Mouse (Mus musculus): ENCODE data around the gene Mccc2. TPM values are rescaled to one million over a fixed set of nuclear protein-coding genes. Genes with fewer than 3 reads are reported as not detected.

Gene Mccc2
- 19.5 and 20.6 TPM in 2 replicates for total RNA-seq (2012; rRNA removed)
- total RNA-seq (2014; rRNA removed), result 22.3 and 26.2 TPM in 2 replicates
- 19.0 and 21.7 TPM in 2 replicates for polyA plus RNA-seq (2012; ENCODE audit: insufficient read length, low read depth)

GRCm38 (mm10) chr13:100014906-100015895 is at the start of gene Mccc2:
Gene Mccc2, minus strand, starts transcription at chr13:100015639.
- in situ Hi-C loops (cut with MboI; ENCODE audit: low pct_ligation_motif_present, low pct_unique_long_range_greater_than_20kb, low sequenced_read_pairs), result no loop called here
- Histone ChIP-seq H3K27me3 (replicated peaks) (no peaks in the 10 kb centered on the region), H3K4me2 (ENCODE audit: insufficient read depth, low read depth, poor library complexity, severe bottlenecking) (peak within 1 kb of the TSS; percentile 87), H3K9me3 (replicated peaks; ENCODE audit: low read length) (no peaks in the 10 kb centered on the region), H3K36me3 (replicated peaks in 1 of 2; ENCODE audit: control insufficient read depth in 1 of 2, insufficient read depth in 1 of 2, low read length in 1 of 2) (peaks cover 4 to 10% of the 10 kb centered on the region in 2 experiments), H3K4me3 (replicated peaks in 1 of 3; ENCODE audit: low read depth in 2 of 3, low read length in 2 of 3, poor library complexity in 1 of 3) (peak within 1 kb of the TSS; percentile 75 to 89 (median 83)), H3K9ac (ENCODE audit: insufficient read depth, low read depth) (peak within 1 kb of the TSS; percentile 83), H3K27ac (ENCODE audit: insufficient read depth, low read depth) (peak within 1 kb of the TSS; percentile 40; the same call in 1 of the 2 replicates), H3K4me1 (ENCODE audit: control insufficient read depth in 1 of 2, insufficient read depth in 2 of 2) (peaks cover 2 to 23% of the 10 kb centered on the region in 2 experiments), H3K79me2 (replicated peaks; ENCODE audit: control insufficient read depth, extremely low read depth, insufficient read depth, poor library complexity, severe bottlenecking) (no peaks in the 10 kb centered on the region)
- dilution Hi-C loops (cut with MboI; ENCODE audit: extremely low pct_ligation_motif_present, extremely low pct_unique_long_range_greater_than_20kb, low sequenced_read_pairs), result no loop called here
- DNase-seq (ENCODE audit: extremely low read depth), result peak; percentile 92
- TF ChIP-seq CHD1 (IDR thresholded peaks at IDR 0.05; ENCODE audit: low read depth, low read length) (no peak), CHD2 (IDR thresholded peaks at IDR 0.05; ENCODE audit: low read length) (peak; percentile 95), PAX5 (IDR thresholded peaks at IDR 0.05; ENCODE audit: low read length) (no peak), GABPA (IDR thresholded peaks at IDR 0.05; ENCODE audit: insufficient replicate concordance, low read depth, low read length) (no peak), RAD21 (IDR thresholded peaks at IDR 0.05; ENCODE audit: low read depth, low read length) (no peak), NRF1 (IDR thresholded peaks at IDR 0.05; ENCODE audit: low read depth, low read length) (peak; percentile 76), MEF2A (IDR thresholded peaks at IDR 0.05; ENCODE audit: borderline replicate concordance, low read depth, low read length) (peak; percentile 13; the same call in 1 of the 2 replicates), TCF12 (IDR thresholded peaks at IDR 0.05; ENCODE audit: low read depth, low read length) (peak; percentile 84), IRF4 (IDR thresholded peaks at IDR 0.05; ENCODE audit: low read depth, low read length) (peak; percentile 47; the same call in 1 of the 2 replicates), JUND (conservative IDR thresholded peaks at IDR 0.05; ENCODE audit: low read depth, low read length) (no peak), ETS1 (conservative IDR thresholded peaks at IDR 0.05; ENCODE audit: low read depth, low read length) (0 out of 2 replicates have a peak, but pooled peaks have one; percentile 11), SIN3A (IDR thresholded peaks at IDR 0.05; ENCODE audit: low read length) (peak; percentile 91), E2F4 (IDR thresholded peaks at IDR 0.05; ENCODE audit: insufficient replicate concordance, low read depth, low read length) (no peak), NELFE (IDR thresholded peaks at IDR 0.05; ENCODE audit: low read depth, low read length) (peak; percentile 81), MAZ (IDR thresholded peaks at IDR 0.05; ENCODE audit: low read depth, low read length) (peak; percentile 20; the same call in 1 of the 2 replicates), SMC3 (IDR thresholded peaks at IDR 0.05; ENCODE audit: low read depth, low read length) (no peak), MYC (IDR thresholded peaks at IDR 0.05; ENCODE audit: low read depth, low read length) (no peak), ELF1 (IDR thresholded peaks at IDR 0.05; ENCODE audit: low read depth, low read length) (0 out of 2 replicates have a peak, but pooled peaks have one; percentile 25), JUN (IDR thresholded peaks at IDR 0.05; ENCODE audit: insufficient read depth, low read depth, low read length) (no peak), UBTF (IDR thresholded peaks at IDR 0.05; ENCODE audit: low read depth, low read length) (no peak), TBP (conservative IDR thresholded peaks at IDR 0.05; ENCODE audit: low read depth, low read length) (peak; percentile 82), RCOR1 (conservative IDR thresholded peaks at IDR 0.05; ENCODE audit: low read depth, low read length) (no peak), CTCF (conservative IDR thresholded peaks at IDR 0.05 in 1 of 2, IDR thresholded peaks at IDR 0.05 in 1 of 2; ENCODE audit: low read depth in 2 of 2, low read length in 2 of 2) (no peak), USF2 (conservative IDR thresholded peaks at IDR 0.05; ENCODE audit: low read depth, low read length) (peak; percentile 89), MAFK (IDR thresholded peaks at IDR 0.05; ENCODE audit: insufficient replicate concordance, low read length) (no peak), MAX (IDR thresholded peaks at IDR 0.05; ENCODE audit: low read length) (peak; percentile 97), ZC3H11A (IDR thresholded peaks at IDR 0.05; ENCODE audit: low read depth, low read length) (no peak), ZNF384 (IDR thresholded peaks at IDR 0.05; ENCODE audit: low read depth, low read length) (no peak), EP300 (IDR thresholded peaks at IDR 0.05; ENCODE audit: low read length) (no peak), ZKSCAN1 (IDR thresholded peaks at IDR 0.05; ENCODE audit: borderline replicate concordance, low read depth, low read length) (no peak), ZMIZ1 (IDR thresholded peaks at IDR 0.05; ENCODE audit: low read depth, low read length) (no peak), MXI1 (IDR thresholded peaks at IDR 0.05; ENCODE audit: low read depth, low read length) (peak; percentile 85), POLR2A (IDR thresholded peaks at IDR 0.05; ENCODE audit: low read depth, low read length) (peak; percentile 91), POLR2AphosphoS2 (IDR thresholded peaks at IDR 0.05; ENCODE audit: low read depth, low read length) (peak; percentile 84; the same call in 1 of the 2 replicates), KAT2A (IDR thresholded peaks at IDR 0.05; ENCODE audit: insufficient replicate concordance, low read length) (0 out of 2 replicates have a peak, but pooled peaks have one; percentile 39), HCFC1 (IDR thresholded peaks at IDR 0.05; ENCODE audit: low read depth, low read length) (peak; percentile 67), USF1 (IDR thresholded peaks at IDR 0.05; ENCODE audit: low read depth, low read length) (peak; percentile 93)
